Mouse (Mus musculus) lung, postnatal 0 days (tissue): ENCODE measurements around the gene Slc18a2. TPM values are rescaled to one million over a fixed set of nuclear protein-coding genes. Genes with fewer than 3 reads are reported as not detected.
A peak's percentile ranks its signal among the peaks of the same experiment; 100 is the strongest.

Experiments used
- ATAC-seq: fragments of 200-750 bp; cut with Nextera tagmentation; 2 replicates; pipeline ENCODE4 v1.8.0; 2017; ENCODE audit warnings: moderate library complexity
- DNase-seq: peaks from one replicate; pipeline ENCODE4 v3.0.0-alpha.2; 2016; ENCODE audit warnings: low spot score
- H3K27ac ChIP-seq: fragments of 300-500 bp; sonication (generic); 2 replicates; pipeline ENCODE4 v1.5.1; 2014; ENCODE audit warnings: antibody characterized with exemption, mild to moderate bottlenecking, low read length, mixed read lengths
- H3K27me3 ChIP-seq: fragments of 300-500 bp; sonication (generic); replicated peaks from 2 replicates; pipeline ENCODE4 v1.6.1; 2014; ENCODE audit warnings: low read length, mixed read lengths; ENCODE audit not compliant: insufficient read depth
- H3K36me3 ChIP-seq: fragments of 300-500 bp; sonication (generic); 2 replicates; pipeline ENCODE4 v1.6.1; 2014; ENCODE audit warnings: low read length, mixed read lengths; ENCODE audit not compliant: insufficient read depth
- H3K4me1 ChIP-seq: fragments of 300-500 bp; sonication (generic); 2 replicates; pipeline ENCODE4 v1.6.1; 2014; ENCODE audit warnings: antibody characterized with exemption, low read depth, low read length, mixed read lengths; ENCODE audit not compliant: insufficient read depth
- H3K4me2 ChIP-seq: fragments of 300-500 bp; sonication (generic); replicated peaks from 2 replicates; pipeline ENCODE4 v1.6.1; 2014; ENCODE audit warnings: low read depth, mild to moderate bottlenecking, low read length, moderate library complexity, mixed read lengths
- H3K4me3 ChIP-seq: fragments of 300-500 bp; sonication (generic); 2 replicates; pipeline ENCODE4 v1.5.1; 2014; ENCODE audit warnings: low read depth, low read length
- H3K9ac ChIP-seq: fragments of 300-500 bp; sonication (generic); replicated peaks from 2 replicates; pipeline ENCODE4 v1.6.1; 2014; ENCODE audit warnings: low read depth, mild to moderate bottlenecking
- H3K9me3 ChIP-seq: fragments of 300-500 bp; sonication (generic); 2 replicates; pipeline ENCODE4 v1.6.1; 2016; ENCODE audit warnings: low read length, mixed read lengths
- CTCF ChIP-seq: IDR thresholded peaks from 2 replicates; pipeline ENCODE4 v1.5.1; 2016; ENCODE audit warnings: antibody characterized with exemption, mild to moderate bottlenecking
- EP300 ChIP-seq: IDR thresholded peaks from 2 replicates; pipeline ENCODE4 v1.6.1; 2016; ENCODE audit warnings: antibody characterized with exemption, mild to moderate bottlenecking, control low read depth
- WGBS: fragments of 180-500 bp; shearing (Covaris S2); extraction: QIAGEN DNeasy Blood & Tissue Kit; methylation state at CpG from one replicate; pipeline ENCODE4 v1.1.7; 2014; 5-methylcytosine and 5-hydroxymethylcytosine counted together
- polyA plus RNA-seq: library from polyadenylated mRNA; unstranded; fragments of >200 nt; fragmentation: Nextera tagmentation; extraction: Ambion mirVana; gene quantifications from 2 replicates; pipeline ENCODE4 v1.2.1, GENCODE M21; 2015

Gene Slc18a2
- polyA plus RNA-seq, 1 experiment from 2014 or later, result 2.7 TPM

- WGBS, result 74% methylated on average over 18 of the region's 18 CpGs
- TF ChIP-seq EP300 (no peak), CTCF (no peak)
- DNase-seq, result no peak
Observed at GRCm38 (mm10) chr19:59235001-59235400, 25.7 kb upstream of the Slc18a2 start.

GRCm38 (mm10) chr19:59236046-59236445 lies 24.6 kb upstream of the Slc18a2 start:
- Histone ChIP-seq H3K9me3 (no peaks in the 10 kb centered on the region), H3K4me2 (no peak overlapping the region), H3K27me3 (no peaks in the 10 kb centered on the region), H3K36me3 (no peaks in the 10 kb centered on the region), H3K9ac (no peak overlapping the region), H3K4me3 (no peak overlapping the region), H3K4me1 (no peaks in the 10 kb centered on the region), H3K27ac (no peak overlapping the region)
- DNase-seq (no peak), ATAC-seq (no peak)
- TF ChIP-seq CTCF (no peak), EP300 (no peak)
- 66% methylated on average over 6 of the region's 6 CpGs for WGBS

More at GRCm38 (mm10) chr19:59235001-59235400, 25.7 kb upstream of the Slc18a2 start:
- no peak overlapping the region for H3K9ac ChIP-seq
- no peaks in the 10 kb centered on the region for H3K4me1 ChIP-seq
- H3K4me3 ChIP-seq, result no peak overlapping the region
- H3K36me3 ChIP-seq, result no peaks in the 10 kb centered on the region
- ATAC-seq, result no peak
- no peaks in the 10 kb centered on the region for H3K9me3 ChIP-seq
- H3K27ac ChIP-seq, result no peak overlapping the region
- H3K27me3 ChIP-seq, result no peaks in the 10 kb centered on the region
- H3K4me2 ChIP-seq, result no peak overlapping the region

- H3K27ac ChIP-seq, result no peak overlapping the region
- no peak overlapping the region for H3K9ac ChIP-seq
- H3K4me3 ChIP-seq, result no peak overlapping the region
- TF ChIP-seq EP300 (no peak), CTCF (no peak)
- H3K36me3 ChIP-seq, result no peaks in the 10 kb centered on the region
- ATAC-seq, result no peak
- no peaks in the 10 kb centered on the region for H3K4me1 ChIP-seq
- H3K4me2 ChIP-seq, result no peak overlapping the region
- no peak for DNase-seq
- no peaks in the 10 kb centered on the region for H3K9me3 ChIP-seq
- no peaks in the 10 kb centered on the region for H3K27me3 ChIP-seq
- WGBS, result 62% methylated on average over 3 of the region's 3 CpGs
Observed at GRCm38 (mm10) chr19:59238630-59239029, 22.1 kb upstream of the Slc18a2 start.

- DNase-seq (peak; percentile 71), ATAC-seq (peak; percentile 48; the same call in 1 of the 2 replicates)
- Histone ChIP-seq H3K9me3 (no peaks in the 10 kb centered on the region), H3K27me3 (no peaks in the 10 kb centered on the region), H3K4me1 (no peaks in the 10 kb centered on the region), H3K36me3 (no peaks in the 10 kb centered on the region), H3K4me2 (no peak overlapping the region), H3K27ac (no peak overlapping the region), H3K4me3 (no peak overlapping the region), H3K9ac (no peak overlapping the region)
- WGBS, result 16% methylated on average over 17 of the region's 17 CpGs
- peak; percentile 100 for TF ChIP-seq CTCF
- TF ChIP-seq EP300, result no peak
Observed at GRCm38 (mm10) chr19:59239124-59239817, 21.4 kb upstream of the Slc18a2 start.

GRCm38 (mm10) chr19:59241987-59242386 lies 18.7 kb upstream of the Slc18a2 start:
- Histone ChIP-seq H3K36me3 (no peaks in the 10 kb centered on the region), H3K4me3 (no peak overlapping the region), H3K27me3 (no peaks in the 10 kb centered on the region), H3K9ac (no peak overlapping the region), H3K4me1 (no peaks in the 10 kb centered on the region), H3K4me2 (no peak overlapping the region), H3K27ac (no peak overlapping the region), H3K9me3 (no peaks in the 10 kb centered on the region)
- DNase-seq (no peak), ATAC-seq (no peak)
- TF ChIP-seq EP300 (no peak), CTCF (no peak)
- WGBS, result 77% methylated on average over 4 of the region's 4 CpGs

GRCm38 (mm10) chr19:59243057-59243456 lies 17.6 kb upstream of the Slc18a2 start:
- no peaks in the 10 kb centered on the region for H3K27me3 ChIP-seq
- no peak overlapping the region for H3K4me2 ChIP-seq
- H3K27ac ChIP-seq, result no peak overlapping the region
- DNase-seq, result no peak
- no peaks in the 10 kb centered on the region for H3K9me3 ChIP-seq
- no peaks in the 10 kb centered on the region for H3K4me1 ChIP-seq
- H3K4me3 ChIP-seq, result no peak overlapping the region
- no peak overlapping the region for H3K9ac ChIP-seq
- H3K36me3 ChIP-seq, result no peaks in the 10 kb centered on the region
- TF ChIP-seq EP300 (no peak), CTCF (no peak)
- 71% methylated on average over 2 of the region's 2 CpGs for WGBS
- ATAC-seq, result no peak

- Histone ChIP-seq H3K36me3 (no peaks in the 10 kb centered on the region), H3K4me2 (no peak overlapping the region), H3K4me1 (no peaks in the 10 kb centered on the region), H3K4me3 (no peak overlapping the region), H3K9me3 (no peaks in the 10 kb centered on the region), H3K27me3 (no peaks in the 10 kb centered on the region), H3K27ac (no peak overlapping the region), H3K9ac (no peak overlapping the region)
- DNase-seq, result no peak
- TF ChIP-seq EP300 (no peak), CTCF (no peak)
- ATAC-seq, result no peak
- 68% methylated on average over 4 of the region's 4 CpGs for WGBS
Observed at GRCm38 (mm10) chr19:59248144-59248543, 12.6 kb upstream of the Slc18a2 start.
